Mouse (Mus musculus): ENCODE data around the gene Cd276. TPM values are rescaled to one million over a fixed set of nuclear protein-coding genes. Genes with fewer than 3 reads are reported as not detected.
"Not testable (repeated sequence)": the region's sequence is repeated elsewhere in the genome, so short reads cannot be mapped to it uniquely, and the experiment has no call there.

The Cd276 gene
- total and polyA plus RNA-seq, 2 experiments, result 1.3 to 4.5 TPM

DNA sequence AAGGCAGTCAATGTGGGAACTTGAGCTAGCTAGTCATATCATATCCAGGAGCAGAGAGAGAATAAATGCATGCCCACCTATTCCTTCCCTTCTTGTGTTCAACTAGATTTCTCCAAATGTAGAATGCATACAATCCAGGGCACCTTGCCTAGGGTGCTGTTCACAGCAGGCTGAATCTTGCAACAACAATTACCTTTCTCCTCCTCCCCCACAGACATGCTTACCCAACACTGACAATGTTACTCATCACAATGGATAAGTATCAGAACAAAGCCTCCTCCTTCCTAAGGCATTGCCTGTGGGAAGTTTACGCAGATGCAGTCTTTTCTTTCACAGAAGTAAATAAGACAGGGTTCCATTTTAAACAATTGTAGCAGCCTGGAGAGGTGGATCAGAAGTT is 15.8 kb upstream of the Cd276 start:
- no peak for DNase-seq (ENCODE audit: extremely low read depth, low read depth, low spot score)
- TF ChIP-seq CTCF (IDR thresholded peaks at IDR 0.05; ENCODE audit: low read depth, low read length) (no peak), POLR2A (IDR thresholded peaks at IDR 0.05; ENCODE audit: extremely low read depth, insufficient read depth, low read length) (no peak)
- 100% methylated on average over 1 of the region's 1 CpGs for WGBS
- H3K36me3 ChIP-seq (ENCODE audit: control insufficient read depth, insufficient read depth, low read length), result no peaks in the 10 kb centered on the region
- H3K4me1 ChIP-seq (ENCODE audit: control insufficient read depth, insufficient read depth, low read length), result no peaks in the 10 kb centered on the region
- no peak overlapping the region for H3K4me3 ChIP-seq (ENCODE audit: insufficient read depth, low read depth, low read length)
- H3K79me2 ChIP-seq (ENCODE audit: control insufficient read depth, insufficient read depth, low read length), result no peaks in the 10 kb centered on the region
- no peak overlapping the region for H3K27ac ChIP-seq (replicated peaks; ENCODE audit: insufficient read depth, low read depth, low read length)
- no peak overlapping the region for H3K9ac ChIP-seq (ENCODE audit: low read depth, low read length)
- H3K27me3 ChIP-seq (ENCODE audit: control insufficient read depth, insufficient read depth, low read length), result no peaks in the 10 kb centered on the region

DNA sequence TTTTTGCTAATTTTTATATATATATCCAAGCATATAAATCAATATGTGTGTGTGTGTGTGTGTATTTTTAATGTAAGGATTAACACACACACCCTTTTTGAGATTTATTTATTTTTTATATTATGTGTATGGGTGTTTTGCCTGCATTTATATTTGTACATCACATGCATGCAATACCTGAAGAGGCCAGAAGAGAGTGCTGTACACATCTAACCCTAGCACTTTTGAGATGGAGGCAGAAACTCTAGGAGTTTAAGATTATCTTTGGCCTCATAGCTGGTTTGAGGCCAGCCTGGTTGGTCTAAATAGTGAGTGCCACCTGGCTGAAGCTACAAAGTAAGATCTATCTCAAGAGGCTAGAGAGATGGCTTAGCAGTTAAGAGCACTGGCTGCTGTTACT is 12.4 kb upstream of the Cd276 start:
- no peak overlapping the region for H3K27ac ChIP-seq (replicated peaks; ENCODE audit: insufficient read depth, low read depth, low read length)
- no peaks in the 10 kb centered on the region for H3K4me1 ChIP-seq (ENCODE audit: control insufficient read depth, insufficient read depth, low read length)
- no peaks in the 10 kb centered on the region for H3K27me3 ChIP-seq (ENCODE audit: control insufficient read depth, insufficient read depth, low read length)
- no peaks in the 10 kb centered on the region for H3K36me3 ChIP-seq (ENCODE audit: control insufficient read depth, insufficient read depth, low read length)
- no peak for DNase-seq (ENCODE audit: extremely low read depth, low read depth, low spot score)
- H3K4me3 ChIP-seq (ENCODE audit: insufficient read depth, low read depth, low read length), result no peak overlapping the region
- H3K79me2 ChIP-seq (ENCODE audit: control insufficient read depth, insufficient read depth, low read length), result no peaks in the 10 kb centered on the region
- TF ChIP-seq CTCF (IDR thresholded peaks at IDR 0.05; ENCODE audit: low read depth, low read length) (no peak), POLR2A (IDR thresholded peaks at IDR 0.05; ENCODE audit: extremely low read depth, insufficient read depth, low read length) (no peak)
- H3K9ac ChIP-seq (ENCODE audit: low read depth, low read length), result no peak overlapping the region

DNA sequence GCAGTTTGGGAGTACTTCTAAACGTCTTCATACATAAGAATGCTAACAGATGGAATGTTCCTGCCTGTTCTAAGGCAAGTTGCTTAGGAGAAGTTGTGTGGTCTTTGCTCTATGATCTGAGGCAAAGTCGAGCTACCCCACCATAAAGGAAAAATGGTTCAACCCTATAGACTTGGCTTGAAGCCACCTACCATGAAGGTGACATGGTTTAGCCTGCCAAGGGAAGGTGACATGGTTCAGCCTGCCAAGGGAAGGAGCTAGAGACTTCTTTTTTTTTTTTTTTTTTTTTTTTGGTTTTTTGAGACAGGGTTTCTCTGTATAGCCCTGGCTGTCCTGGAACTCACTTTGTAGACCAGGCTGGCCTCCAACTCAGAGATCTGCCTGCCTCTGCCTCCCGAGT is 10.7 kb upstream of the Cd276 start:
- H3K27me3 ChIP-seq (ENCODE audit: control insufficient read depth, insufficient read depth, low read length); H3K27ac ChIP-seq (replicated peaks; ENCODE audit: insufficient read depth, low read depth, low read length); H3K4me1 ChIP-seq (ENCODE audit: control insufficient read depth, insufficient read depth, low read length); H3K36me3 ChIP-seq (ENCODE audit: control insufficient read depth, insufficient read depth, low read length); DNase-seq (ENCODE audit: extremely low read depth, low read depth, low spot score); H3K4me3 ChIP-seq (ENCODE audit: insufficient read depth, low read depth, low read length); H3K9ac ChIP-seq (ENCODE audit: low read depth, low read length); H3K79me2 ChIP-seq (ENCODE audit: control insufficient read depth, insufficient read depth, low read length): not testable (repeated sequence)
- WGBS, result 85% methylated on average over 3 of the region's 3 CpGs

DNA sequence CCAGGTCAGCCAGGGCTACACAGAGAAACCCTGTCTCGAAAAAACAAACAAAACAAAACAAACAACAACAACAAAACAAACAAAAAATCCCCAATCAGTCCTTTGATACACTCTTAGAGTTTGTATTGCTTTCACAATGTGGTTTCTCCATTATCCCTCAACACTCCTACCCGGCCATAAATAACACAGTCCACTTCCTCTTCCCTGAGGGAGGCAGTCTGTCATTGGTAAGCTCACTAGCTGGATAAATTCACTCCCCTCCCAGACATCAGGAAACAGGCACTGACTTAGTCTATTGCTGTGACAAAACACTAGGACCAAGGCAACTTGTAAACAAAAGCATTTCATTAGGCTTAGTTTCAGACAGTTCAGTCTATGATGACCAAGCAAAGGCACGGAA is 5.0 kb upstream of the Cd276 start:
- Histone ChIP-seq H3K4me3 (ENCODE audit: insufficient read depth, low read depth, low read length) (no peak overlapping the region), H3K36me3 (ENCODE audit: control insufficient read depth, insufficient read depth, low read length) (no peaks in the 10 kb centered on the region), H3K79me2 (ENCODE audit: control insufficient read depth, insufficient read depth, low read length) (no peaks in the 10 kb centered on the region), H3K4me1 (ENCODE audit: control insufficient read depth, insufficient read depth, low read length) (peaks cover 9% of the 10 kb centered on the region), H3K27ac (replicated peaks; ENCODE audit: insufficient read depth, low read depth, low read length) (no peak overlapping the region), H3K9ac (ENCODE audit: low read depth, low read length) (no peak overlapping the region), H3K27me3 (ENCODE audit: control insufficient read depth, insufficient read depth, low read length) (no peaks in the 10 kb centered on the region)
- no peak for DNase-seq (ENCODE audit: extremely low read depth, low read depth, low spot score)
- no peak for TF ChIP-seq CTCF (IDR thresholded peaks at IDR 0.05; ENCODE audit: low read depth, low read length)
- no peak for TF ChIP-seq POLR2A (IDR thresholded peaks at IDR 0.05; ENCODE audit: extremely low read depth, insufficient read depth, low read length)
- WGBS, result 56% methylated on average over 3 of the region's 3 CpGs

DNA sequence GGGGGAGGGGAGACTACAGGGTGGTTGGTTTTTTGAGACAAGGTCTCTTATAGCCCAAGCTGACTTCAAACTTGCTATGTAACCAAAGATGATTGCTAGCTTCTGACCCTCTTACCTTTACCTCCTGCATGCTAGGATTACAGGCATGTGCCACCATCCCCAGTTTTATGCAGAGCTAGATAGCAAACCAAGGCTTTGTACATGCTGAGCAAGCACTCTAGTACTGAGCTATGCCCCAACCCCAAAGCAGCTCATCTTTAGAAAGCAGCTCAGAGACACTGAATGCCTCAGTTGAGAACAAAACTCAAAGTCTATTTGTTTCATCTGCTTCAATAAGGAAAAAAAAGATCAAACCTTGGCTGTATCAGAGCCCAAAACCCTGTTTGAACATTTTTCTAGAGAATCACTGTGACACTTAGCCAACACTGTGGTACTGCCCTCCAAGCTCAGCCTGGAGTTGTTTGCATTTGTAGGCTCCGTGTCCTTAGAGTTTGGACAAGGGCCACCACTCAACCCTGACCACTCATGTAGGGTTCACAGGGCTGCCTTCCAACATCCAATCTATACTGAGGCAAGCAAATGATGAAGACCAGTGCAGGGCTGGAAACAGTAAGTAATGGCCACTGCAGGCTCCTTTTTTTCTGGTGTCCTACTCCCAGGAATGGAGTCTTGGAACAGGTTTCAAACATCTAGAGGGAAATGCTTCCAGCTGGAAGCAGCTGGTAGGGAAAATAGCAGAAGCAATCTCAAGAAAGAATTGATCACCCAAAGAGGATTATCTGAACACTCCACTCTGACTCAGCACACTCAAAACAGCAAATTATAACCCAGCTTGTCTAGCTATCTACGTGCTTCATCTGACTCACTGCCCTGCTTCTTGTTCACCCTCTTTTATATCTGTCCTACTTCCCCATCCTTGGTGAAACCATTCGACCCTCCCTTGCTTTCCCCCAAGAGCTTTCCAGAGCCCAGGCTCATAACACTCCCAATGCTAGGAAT is 2.5 kb upstream of the Cd276 start:
- no peaks in the 10 kb centered on the region for H3K36me3 ChIP-seq (ENCODE audit: control insufficient read depth, insufficient read depth, low read length)
- no peaks in the 10 kb centered on the region for H3K27me3 ChIP-seq (ENCODE audit: control insufficient read depth, insufficient read depth, low read length)
- peaks cover 12% of the 10 kb centered on the region for H3K4me1 ChIP-seq (ENCODE audit: control insufficient read depth, insufficient read depth, low read length)
- DNase-seq (ENCODE audit: extremely low read depth, low read depth, low spot score), result peak; percentile 90
- WGBS, result 31% methylated on average over 3 of the region's 3 CpGs
- H3K4me3 ChIP-seq (ENCODE audit: insufficient read depth, low read depth, low read length), result no peak overlapping the region
- H3K79me2 ChIP-seq (ENCODE audit: control insufficient read depth, insufficient read depth, low read length), result 0 out of 2 replicates have a peak, but pooled peaks cover 4% of the 10 kb centered on the region
- H3K27ac ChIP-seq (replicated peaks; ENCODE audit: insufficient read depth, low read depth, low read length), result peak overlapping the region; percentile 81
- no peak overlapping the region for H3K9ac ChIP-seq (ENCODE audit: low read depth, low read length)
- no peak for TF ChIP-seq CTCF (IDR thresholded peaks at IDR 0.05; ENCODE audit: low read depth, low read length)
- no peak for TF ChIP-seq POLR2A (IDR thresholded peaks at IDR 0.05; ENCODE audit: extremely low read depth, insufficient read depth, low read length)

- Histone ChIP-seq H3K36me3 (ENCODE audit: control insufficient read depth, insufficient read depth, low read length) (no peaks in the 10 kb centered on the region), H3K27ac (replicated peaks; ENCODE audit: insufficient read depth, low read depth, low read length) (0 out of 2 replicates have a peak overlapping the region, but pooled peaks have one; percentile 7), H3K79me2 (ENCODE audit: control insufficient read depth, insufficient read depth, low read length) (peaks cover 4% of the 10 kb centered on the region; the same call in 1 of the 2 replicates), H3K4me1 (ENCODE audit: control insufficient read depth, insufficient read depth, low read length) (peaks cover 12% of the 10 kb centered on the region), H3K4me3 (ENCODE audit: insufficient read depth, low read depth, low read length) (no peak overlapping the region), H3K9ac (ENCODE audit: low read depth, low read length) (no peak overlapping the region), H3K27me3 (ENCODE audit: control insufficient read depth, insufficient read depth, low read length) (no peaks in the 10 kb centered on the region)
- WGBS, result 67% methylated on average over 7 of the region's 7 CpGs
- TF ChIP-seq CTCF (IDR thresholded peaks at IDR 0.05; ENCODE audit: low read depth, low read length), result no peak
- no peak for TF ChIP-seq POLR2A (IDR thresholded peaks at IDR 0.05; ENCODE audit: extremely low read depth, insufficient read depth, low read length)
- no peak for DNase-seq (ENCODE audit: extremely low read depth, low read depth, low spot score)
These were observed 1.4 kb upstream of the Cd276 start for GRCm38 (mm10) chr9:58556627-58557026.

Data from liver, adult 2 months (tissue).